Mouse (Mus musculus) heart, adult 2 months (tissue): Measurements from ENCODE around the gene Catspere2. TPM values are rescaled to one million over a fixed set of nuclear protein-coding genes. Genes with fewer than 3 reads are reported as not detected.
A peak's percentile ranks its signal among the peaks of the same experiment; 100 is the strongest.
"Not testable (repeated sequence)": the region's sequence is repeated elsewhere in the genome, so short reads cannot be mapped to it uniquely, and the experiment has no call there.

Experiments used
- DNase-seq, 2 experiments: peaks; one replicate each; pipeline ENCODE4 v3.0.0; 2021
- H3K27ac ChIP-seq: fragments of 200-600 bp; 2 replicates; pipeline ENCODE4 v1.8.1; 2022
- H3K27me3 ChIP-seq: fragments of 200-500 bp; 2 replicates; pipeline ENCODE4 v1.6.1; 2012; ENCODE audit warnings: mild to moderate bottlenecking, low read length, inconsistent platforms, mixed read lengths; ENCODE audit not compliant: control insufficient read depth, insufficient read depth
- H3K36me3 ChIP-seq: fragments of 200-500 bp; 2 replicates; pipeline ENCODE4 v1.6.1; 2012; ENCODE audit warnings: low read length, inconsistent platforms; ENCODE audit not compliant: control insufficient read depth, insufficient read depth
- H3K4me1 ChIP-seq: fragments of 200-500 bp; 2 replicates; pipeline ENCODE4 v1.6.1; 2011; ENCODE audit warnings: low read length; ENCODE audit not compliant: control insufficient read depth, insufficient read depth
- H3K4me3 ChIP-seq: fragments of 200-600 bp; 2 replicates; pipeline ENCODE4 v1.8.1; 2022
- H3K79me2 ChIP-seq: fragments of 200-500 bp; replicated peaks from 2 replicates; pipeline ENCODE4 v1.6.1; 2012; ENCODE audit warnings: mild to moderate bottlenecking, inconsistent platforms, low read length, moderate library complexity, mixed read lengths; ENCODE audit not compliant: control insufficient read depth, insufficient read depth
- H3K9ac ChIP-seq: fragments of 200-500 bp; 2 replicates; pipeline ENCODE4 v1.6.1; 2012; ENCODE audit warnings: low read depth, mild to moderate bottlenecking, control low read depth, inconsistent platforms, low read length, mixed read lengths
- CTCF ChIP-seq: fragments of 200-600 bp; IDR thresholded peaks from 2 replicates; pipeline ENCODE4 v1.8.1; 2022; ENCODE audit warnings: antibody characterized with exemption, mild to moderate bottlenecking, moderate library complexity
- EP300 ChIP-seq: fragments of 200-500 bp; IDR thresholded peaks from 2 replicates; pipeline ENCODE4 v1.6.1; 2011; ENCODE audit warnings: low read depth, low read length, control low read depth; ENCODE audit not compliant: insufficient read depth
- POLR2A ChIP-seq: fragments of 200-500 bp; IDR thresholded peaks from 2 replicates; pipeline ENCODE4 v1.6.1; 2011; ENCODE audit warnings: mild to moderate bottlenecking, low read depth, low read length, control low read depth; ENCODE audit not compliant: insufficient read depth
- WGBS: fragments of 180-500 bp; shearing (Covaris S2); methylation state at CpG from one replicate; pipeline ENCODE4 v1.1.7; 2018; 5-methylcytosine and 5-hydroxymethylcytosine counted together
- intact Hi-C: fragments of 180-260 bp; cut with DNase I; formaldehyde crosslinking; loops from one replicate; pipeline ENCODE4 v1.15.1; 2025
- polyA plus RNA-seq: library from polyadenylated mRNA; depleted of rRNA; stranded (reverse); fragments of >200 nt; gene quantifications from 2 replicates; pipeline ENCODE4 v1.2.3, GENCODE M21; 2012
- total RNA-seq, 2 experiments: library from RNA; stranded (reverse); gene quantifications; 2 replicates each; pipeline ENCODE4 v1.2.3; 2021

The Catspere2 gene
- total and polyA plus RNA-seq, 3 experiments, result 0.09 to 0.10 TPM; not detected in 1

- Histone ChIP-seq H3K27ac (no peak overlapping the region), H3K27me3 (no peaks in the 10 kb centered on the region), H3K36me3 (no peaks in the 10 kb centered on the region), H3K4me1 (no peaks in the 10 kb centered on the region; the same call in 1 of the 2 replicates), H3K9ac (no peak overlapping the region), H3K4me3 (no peak overlapping the region), H3K79me2 (no peaks in the 10 kb centered on the region)
- TF ChIP-seq EP300, result no peak
- no peak for TF ChIP-seq POLR2A
- WGBS, result 85% methylated on average over 2 of the region's 2 CpGs
- DNase-seq, result no peak
- intact Hi-C loops, result loop anchor here (10.0 kb wide), 3 partner anchors 133 to 387 kb away; partner anchors contain the start of genes Adss, Catspere2 and Cox20
Observed at GRCm38 (mm10) chr1:178182251-178182650, 199.0 kb downstream of the Catspere2 start.

GRCm38 (mm10) chr1:178185591-178185990 is 202.4 kb downstream of the Catspere2 start:
- H3K27me3 ChIP-seq, result no peaks in the 10 kb centered on the region
- no peak overlapping the region for H3K9ac ChIP-seq
- DNase-seq, result no peak
- no peaks in the 10 kb centered on the region; the same call in none of the 2 replicates for H3K4me1 ChIP-seq
- no peaks in the 10 kb centered on the region for H3K36me3 ChIP-seq
- H3K79me2 ChIP-seq, result no peaks in the 10 kb centered on the region
- intact Hi-C loops, result loop anchor here (10.0 kb wide), 3 partner anchors 129 to 391 kb away; partner anchors contain the start of genes Adss, Catspere2 and Cox20
- TF ChIP-seq POLR2A (no peak), EP300 (no peak), CTCF (no peak)
- H3K4me3 ChIP-seq, result no peak overlapping the region
- H3K27ac ChIP-seq, result no peak overlapping the region

- Histone ChIP-seq H3K9ac (peak within 1 kb of the TSS; percentile 86), H3K27ac (peak within 1 kb of the TSS; percentile 86), H3K4me3 (peak within 1 kb of the TSS; percentile 73)
- WGBS, result under 1% methylated on average over 37 of the region's 37 CpGs
- intact Hi-C loops, result loop anchor here (10.0 kb wide), 3 partner anchors 127 to 393 kb away; partner anchors contain the start of genes Adss, Catspere2 and Cox20
- H3K4me1 ChIP-seq, H3K79me2 ChIP-seq, H3K36me3 ChIP-seq, H3K27me3 ChIP-seq: not testable (repeated sequence)
- DNase-seq, result peak; percentile 96 to 98
- peak; percentile 92 for TF ChIP-seq POLR2A
Observed at GRCm38 (mm10) chr1:178187216-178187791, 204.1 kb downstream of the Catspere2 start, which contains the start of gene Desi2. TSS of gene Desi2 (plus strand) at chr1:178187417.

GRCm38 (mm10) chr1:178187810-178188209 is 204.6 kb downstream of the Catspere2 start:
- WGBS, result 0% methylated on average over 25 of the region's 38 CpGs
- TF ChIP-seq CTCF, result peak; percentile 28
- Histone ChIP-seq H3K4me3 (peak overlapping the region; percentile 73), H3K9ac (peak overlapping the region; percentile 86), H3K27ac (peak overlapping the region; percentile 75)
- not testable (repeated sequence) for H3K4me1 ChIP-seq, H3K79me2 ChIP-seq, H3K27me3 ChIP-seq, H3K36me3 ChIP-seq, DNase-seq
- intact Hi-C loops, result loop anchor here (10.0 kb wide), 3 partner anchors 127 to 393 kb away; partner anchors contain the start of genes Adss, Catspere2 and Cox20

GRCm38 (mm10) chr1:178188386-178188785 is 205.2 kb downstream of the Catspere2 start:
- WGBS, result 6% methylated on average over 13 of the region's 13 CpGs
- Histone ChIP-seq H3K4me1 (no peaks in the 10 kb centered on the region; the same call in none of the 2 replicates), H3K9ac (peak overlapping the region; percentile 55; the same call in 1 of the 2 replicates)

GRCm38 (mm10) chr1:178205701-178206325 is 222.6 kb downstream of the Catspere2 start:
- no peak overlapping the region for H3K4me3 ChIP-seq
- peaks cover 4% of the 10 kb centered on the region; the same call in 1 of the 2 replicates for H3K36me3 ChIP-seq
- 14% methylated on average over 10 of the region's 10 CpGs for WGBS
- H3K27ac ChIP-seq, result peak overlapping the region; percentile 51
- H3K79me2 ChIP-seq, result 0 out of 2 replicates have a peak, but pooled peaks cover 1% of the 10 kb centered on the region
- no peaks in the 10 kb centered on the region for H3K27me3 ChIP-seq
- intact Hi-C loops, result loop anchor here (5.0 kb wide), 2 partner anchors 36 to 96 kb away; no protein-coding TSS in a partner anchor
- H3K4me1 ChIP-seq, result peaks cover 5% of the 10 kb centered on the region
- DNase-seq, result peak; percentile 35 to 53
- TF ChIP-seq POLR2A (no peak), CTCF (no peak), EP300 (no peak)
- H3K9ac ChIP-seq, result no peak overlapping the region; the same call in 1 of the 2 replicates

More at GRCm38 (mm10) chr1:178188386-178188785, 205.2 kb downstream of the Catspere2 start:
- no peaks in the 10 kb centered on the region for H3K27me3 ChIP-seq
- peak overlapping the region; percentile 41 for H3K4me3 ChIP-seq
- peak overlapping the region; percentile 52 for H3K27ac ChIP-seq
- no peaks in the 10 kb centered on the region for H3K79me2 ChIP-seq
- TF ChIP-seq CTCF (no peak), POLR2A (no peak), EP300 (no peak)
- intact Hi-C loops, result loop anchor here (10.0 kb wide), 3 partner anchors 126 to 394 kb away; partner anchors contain the start of genes Adss, Catspere2 and Cox20
- H3K36me3 ChIP-seq, result peaks cover 2% of the 10 kb centered on the region; the same call in 1 of the 2 replicates
- no peak for DNase-seq

- intact Hi-C loops, result loop anchor here (5.0 kb wide), 2 partner anchors 34 to 94 kb away; no protein-coding TSS in a partner anchor
- H3K27ac ChIP-seq, H3K4me1 ChIP-seq, H3K4me3 ChIP-seq, H3K79me2 ChIP-seq, DNase-seq, H3K36me3 ChIP-seq, H3K9ac ChIP-seq, H3K27me3 ChIP-seq: not testable (repeated sequence)
- WGBS, result 83% methylated on average over 4 of the region's 4 CpGs
Observed at GRCm38 (mm10) chr1:178207856-178208255, 224.6 kb downstream of the Catspere2 start.
